Comparison of ENCODE assay signal across 10 mouse cellular contexts in the genomic region with DNA sequence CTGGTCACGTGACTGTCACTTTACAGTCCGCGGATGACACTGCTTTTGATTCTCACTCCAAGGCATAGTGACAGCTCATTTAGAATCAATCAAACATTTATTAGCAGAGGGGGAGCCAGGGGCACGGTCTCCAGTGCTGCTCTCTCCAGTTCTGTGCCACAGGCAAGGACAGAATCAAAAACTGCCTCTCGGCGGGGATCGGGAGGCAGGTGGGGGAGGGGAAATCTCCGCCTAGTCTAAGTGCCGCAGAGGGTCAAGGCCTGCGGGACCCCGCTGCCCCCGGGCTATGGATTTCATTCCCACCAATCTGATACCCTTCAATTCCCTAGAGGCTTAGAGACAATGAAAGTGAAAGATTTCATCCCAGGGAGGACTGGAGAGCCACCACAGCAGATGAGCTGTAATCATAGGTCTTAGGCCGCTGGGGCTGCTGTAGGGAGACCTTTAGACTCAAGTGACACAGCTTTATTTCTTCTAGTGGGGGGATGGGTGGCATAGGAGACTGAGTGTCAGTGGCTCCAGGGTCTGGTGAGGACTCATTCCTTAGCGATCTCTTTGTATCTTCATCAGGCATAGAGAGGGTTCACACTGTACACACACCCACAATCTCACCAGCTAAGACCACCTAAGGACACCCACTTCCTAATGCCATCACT. TPM values are rescaled to one million over a fixed set of nuclear protein-coding genes. Genes with fewer than 3 reads are reported as not detected.
A peak's percentile ranks its signal among the peaks of the same experiment; 100 is the strongest.
DNase-seq lines count a peak whose midpoint lies in the region; ATAC-seq and TF ChIP-seq lines count a peak whose summit lies in the region.
"Had no signal": no experiment of that assay in that cellular context is flagged by ENCODE, and none has a peak within 500 bp of the region (broad histone marks: within the 10 kb centered on the region; RNA-seq: fewer than 3 reads in every experiment).

No protein-coding gene starts in this region.

- peak in 1 of 2 experiments; percentile 45 for DNase-seq in left cerebral cortex, adult 2 months (ENCODE audit: extremely low spot score in 1 of 2, low spot score in 2 of 2)
- DNase-seq in left cerebral cortex, adult 11 months (ENCODE audit: low spot score): no peak
- DNase-seq in limb, embryonic 14.5 days (ENCODE audit: low spot score): no peak
- peak; percentile 80 for DNase-seq in midbrain, postnatal 0 days (ENCODE audit: low spot score)
- no peak for DNase-seq in frontal cortex, postnatal 25 days (ENCODE audit: low spot score in 2 of 2)

- H3K27me3 ChIP-seq in embryonic facial prominence, embryonic 15.5 days: 0 out of 2 replicates have a peak, but pooled peaks cover 3% of the 10 kb centered on the region
- no peaks in the 10 kb centered on the region for H3K27me3 ChIP-seq in hindbrain, embryonic 12.5 days
- H3K27me3 ChIP-seq in limb, embryonic 14.5 days (ENCODE audit: control insufficient read depth, insufficient read depth, low read length): no peaks in the 10 kb centered on the region
- no peaks in the 10 kb centered on the region for H3K27me3 ChIP-seq in midbrain, postnatal 0 days (ENCODE audit: insufficient read depth, low read length)

- ATAC-seq in embryonic facial prominence, embryonic 15.5 days (ENCODE audit: insufficient number of reproducible peaks, low FRiP score, low TSS enrichment, low read depth): 0 out of 2 replicates have a peak, but pooled peaks have one; percentile 40
- peak; percentile 93 for ATAC-seq in hindbrain, embryonic 12.5 days (ENCODE audit: low FRiP score)
- ATAC-seq in limb, embryonic 14.5 days (ENCODE audit: low FRiP score, low read depth): peak; percentile 46; the same call in 1 of the 2 replicates
- ATAC-seq in midbrain, postnatal 0 days (ENCODE audit: low FRiP score): peak; percentile 76

- H3K9me3 ChIP-seq in embryonic facial prominence, embryonic 15.5 days (replicated peaks): no peaks in the 10 kb centered on the region
- H3K9me3 ChIP-seq in hindbrain, embryonic 12.5 days (replicated peaks): no peaks in the 10 kb centered on the region
- H3K9me3 ChIP-seq in limb, embryonic 14.5 days (ENCODE audit: control insufficient read depth, low read length): no peaks in the 10 kb centered on the region
- H3K9me3 ChIP-seq in midbrain, postnatal 0 days (ENCODE audit: low read length): no peaks in the 10 kb centered on the region
- H3K9me3 ChIP-seq: G1E had no signal

- peak overlapping the region; percentile 69 for H3K27ac ChIP-seq in left cerebral cortex, adult 2 months
- H3K27ac ChIP-seq in bone marrow, adult 2 months (ENCODE audit: control insufficient read depth, insufficient read depth, low read depth, low read length, poor library complexity): 0 out of 2 replicates have a peak overlapping the region, but pooled peaks have one; percentile 15
- H3K27ac ChIP-seq in embryonic facial prominence, embryonic 15.5 days (replicated peaks): no peak overlapping the region
- peak overlapping the region; percentile 90 for H3K27ac ChIP-seq in hindbrain, embryonic 12.5 days
- no peak overlapping the region for H3K27ac ChIP-seq in limb, embryonic 14.5 days (replicated peaks; ENCODE audit: low read depth, low read length)
- peak overlapping the region; percentile 55 for H3K27ac ChIP-seq in midbrain, postnatal 0 days (ENCODE audit: low read depth, low read length)

- no peak for TF ChIP-seq CTCF in left cerebral cortex, adult 2 months (IDR thresholded peaks at IDR 0.05)
- TF ChIP-seq CTCF in bone marrow, adult 2 months (IDR thresholded peaks at IDR 0.05; ENCODE audit: control insufficient read depth, insufficient read depth, low read length): no peak
- no peak for TF ChIP-seq CTCF in midbrain, postnatal 0 days (IDR thresholded peaks at IDR 0.05)

- no peaks in the 10 kb centered on the region; the same call in 1 of the 2 replicates for H3K4me1 ChIP-seq in bone marrow, adult 2 months (ENCODE audit: control insufficient read depth, insufficient read depth, low read length)
- peaks cover 13% of the 10 kb centered on the region for H3K4me1 ChIP-seq in embryonic facial prominence, embryonic 15.5 days
- H3K4me1 ChIP-seq in hindbrain, embryonic 12.5 days: peaks cover 35% of the 10 kb centered on the region
- peaks cover 6% of the 10 kb centered on the region for H3K4me1 ChIP-seq in limb, embryonic 14.5 days (ENCODE audit: control insufficient read depth, insufficient read depth, low read length)
- H3K4me1 ChIP-seq in midbrain, postnatal 0 days (ENCODE audit: insufficient read depth, low read length): peaks cover 5% of the 10 kb centered on the region

- H3K9ac ChIP-seq in embryonic facial prominence, embryonic 15.5 days: 0 out of 2 replicates have a peak overlapping the region, but pooled peaks have one; percentile 12
- H3K9ac ChIP-seq in hindbrain, embryonic 12.5 days: peak overlapping the region; percentile 36; the same call in 1 of the 2 replicates
- H3K9ac ChIP-seq in limb, embryonic 14.5 days (ENCODE audit: low read depth, low read length, severe bottlenecking): peak overlapping the region; percentile 44
- H3K9ac ChIP-seq in midbrain, postnatal 0 days (replicated peaks; ENCODE audit: low read length, poor library complexity, severe bottlenecking): peak overlapping the region; percentile 50

- no peak for TF ChIP-seq POLR2A in bone marrow, adult 2 months (IDR thresholded peaks at IDR 0.05; ENCODE audit: borderline replicate concordance, control insufficient read depth, low read depth, low read length)
- no peak for TF ChIP-seq POLR2A in limb, embryonic 14.5 days (IDR thresholded peaks at IDR 0.05; ENCODE audit: borderline replicate concordance, extremely low read depth, insufficient read depth, insufficient read length)

- 16% methylated on average over 14 of the region's 14 CpGs for WGBS in bone marrow, adult 2 months
- 4% methylated on average over 14 of the region's 14 CpGs for WGBS in embryonic facial prominence, embryonic 15.5 days
- 1% methylated on average over 14 of the region's 14 CpGs for WGBS in hindbrain, embryonic 12.5 days
- WGBS in limb, embryonic 14.5 days: 5% methylated on average over 14 of the region's 14 CpGs
- 2% methylated on average over 14 of the region's 14 CpGs for WGBS in midbrain, postnatal 0 days

- H3K4me2 ChIP-seq in embryonic facial prominence, embryonic 15.5 days (replicated peaks): peak overlapping the region; percentile 67
- H3K4me2 ChIP-seq in hindbrain, embryonic 12.5 days (replicated peaks): peak overlapping the region; percentile 51
- peak overlapping the region; percentile 48 for H3K4me2 ChIP-seq in limb, embryonic 14.5 days (replicated peaks; ENCODE audit: low read depth, low read length, severe bottlenecking)
- H3K4me2 ChIP-seq in midbrain, postnatal 0 days (ENCODE audit: low read depth, low read length, poor library complexity, severe bottlenecking): peak overlapping the region; percentile 72

- intact Hi-C loops in left cerebral cortex, adult 2 months (cut with DNase I): no loop called here

- peak overlapping the region; percentile 50 for H3K4me3 ChIP-seq in left cerebral cortex, adult 2 months
- H3K4me3 ChIP-seq in bone marrow, adult 2 months (replicated peaks; ENCODE audit: control insufficient read depth, low read depth, low read length): peak overlapping the region; percentile 71
- peak overlapping the region; percentile 44 for H3K4me3 ChIP-seq in embryonic facial prominence, embryonic 15.5 days (replicated peaks)
- peak overlapping the region; percentile 27 for H3K4me3 ChIP-seq in hindbrain, embryonic 12.5 days
- H3K4me3 ChIP-seq in limb, embryonic 14.5 days (replicated peaks; ENCODE audit: low read length): peak overlapping the region; percentile 26
- peak overlapping the region; percentile 24 for H3K4me3 ChIP-seq in midbrain, postnatal 0 days (ENCODE audit: low read depth, low read length)

- no peaks in the 10 kb centered on the region for H3K36me3 ChIP-seq in embryonic facial prominence, embryonic 15.5 days
- H3K36me3 ChIP-seq in hindbrain, embryonic 12.5 days: no peaks in the 10 kb centered on the region
- H3K36me3 ChIP-seq in limb, embryonic 14.5 days (ENCODE audit: control insufficient read depth, insufficient read depth, low read length): no peaks in the 10 kb centered on the region
- H3K36me3 ChIP-seq in midbrain, postnatal 0 days (ENCODE audit: insufficient read depth, low read length): no peaks in the 10 kb centered on the region
- H3K36me3 ChIP-seq: G1E had no signal

RNA-seq across cellular contexts. Expression of gene Gm21915, which starts 31.9 kb away (rescaled TPM):
- total RNA-seq in left cerebral cortex, adult 2 months (2021): not detected
- polyA plus RNA-seq in bone marrow, adult 2 months (2011; ENCODE audit: insufficient read depth, insufficient read length, low replicate concordance, missing spikeins): not detected in 2 replicates
- polyA plus RNA-seq in embryonic facial prominence, embryonic 15.5 days (2015; fragmentation: Nextera tagmentation; extraction: Ambion mirVana): not detected in 2 replicates
- polyA plus RNA-seq in hindbrain, embryonic 12.5 days (2016; fragmentation: Nextera tagmentation; extraction: Ambion mirVana): not detected in 2 replicates
- not detected in 2 replicates for polyA plus RNA-seq in limb, embryonic 14.5 days (2012; rRNA removed)
- not detected in 2 replicates for polyA plus RNA-seq in limb, embryonic 14.5 days (2014; fragmentation: Nextera tagmentation; extraction: Ambion mirVana)
- not detected in 2 replicates for total RNA-seq in midbrain, postnatal 0 days (2014; rRNA removed)
- polyA plus RNA-seq in midbrain, postnatal 0 days (2015; fragmentation: Nextera tagmentation; extraction: Ambion mirVana): not detected in 2 replicates
- polyA plus RNA-seq: G1E; large intestine, adult 2 months had no signal

RNA-seq across cellular contexts. Expression of gene Clmp, which starts 47.2 kb away (rescaled TPM):
- total RNA-seq in left cerebral cortex, adult 2 months (2021): 10 to 100 TPM; 27.3 to 31.1 TPM
- polyA plus RNA-seq in bone marrow, adult 2 months (2011; ENCODE audit: insufficient read depth, insufficient read length, low replicate concordance, missing spikeins): 1.9 and 4.1 TPM in 2 replicates
- 37.9 and 41.4 TPM in 2 replicates for polyA plus RNA-seq in embryonic facial prominence, embryonic 15.5 days (2015; fragmentation: Nextera tagmentation; extraction: Ambion mirVana)
- polyA plus RNA-seq in hindbrain, embryonic 12.5 days (2016; fragmentation: Nextera tagmentation; extraction: Ambion mirVana): 59.6 and 62.0 TPM in 2 replicates
- polyA plus RNA-seq in limb, embryonic 14.5 days (2012; rRNA removed): 44.7 and 51.8 TPM in 2 replicates
- polyA plus RNA-seq in limb, embryonic 14.5 days (2014; fragmentation: Nextera tagmentation; extraction: Ambion mirVana): 61.5 and 78.9 TPM in 2 replicates
- 57.0 and 74.1 TPM in 2 replicates for total RNA-seq in midbrain, postnatal 0 days (2014; rRNA removed)
- 47.5 and 48.8 TPM in 2 replicates for polyA plus RNA-seq in midbrain, postnatal 0 days (2015; fragmentation: Nextera tagmentation; extraction: Ambion mirVana)
- polyA plus RNA-seq: G1E had no signal

Comparison
In these comparisons a context has a peak if more than half of its experiments do, and no peak if none do; other contexts are left out.
1. H3K27ac ChIP-seq: peak in left cerebral cortex, adult 2 months (single experiment), bone marrow, adult 2 months (single experiment), hindbrain, embryonic 12.5 days (single experiment) and midbrain, postnatal 0 days (single experiment); none in embryonic facial prominence, embryonic 15.5 days (single experiment) and limb, embryonic 14.5 days (single experiment).
2. ATAC-seq: peak in every context shown above with its lines; median percentile 93 in hindbrain, embryonic 12.5 days; 76 in midbrain, postnatal 0 days; 46 in limb, embryonic 14.5 days; 40 in embryonic facial prominence, embryonic 15.5 days.
3. Peak in every context shown above with its lines, with median percentiles within 50 percentile points of each other: H3K4me3 ChIP-seq, H3K4me2 ChIP-seq and H3K9ac ChIP-seq.